Mouse (Mus musculus) liver, postnatal 0 days (tissue): ENCODE results near the gene Tln2. TPM values are rescaled to one million over a fixed set of nuclear protein-coding genes. Genes with fewer than 3 reads are reported as not detected.

Source experiments
- ATAC-seq: fragments of 200-750 bp; cut with Nextera tagmentation; 2 replicates; pipeline ENCODE4 v1.8.0; 2017; ENCODE audit warnings: mild to moderate bottlenecking, moderate library complexity
- DNase-seq: peaks from one replicate; pipeline ENCODE4 v3.0.0-alpha.2; 2016
- H3K27ac ChIP-seq: fragments of 300-500 bp; sonication (generic); 2 replicates; pipeline ENCODE4 v1.5.1; 2014; ENCODE audit warnings: antibody characterized with exemption, moderate library complexity, mild to moderate bottlenecking, low read depth
- H3K27me3 ChIP-seq: fragments of 300-500 bp; sonication (generic); 2 replicates; pipeline ENCODE4 v1.6.1; 2014; ENCODE audit warnings: low read length, control low read depth, mixed read lengths; ENCODE audit not compliant: insufficient read depth
- H3K36me3 ChIP-seq: fragments of 300-500 bp; sonication (generic); replicated peaks from 2 replicates; pipeline ENCODE4 v1.6.1; 2014; ENCODE audit warnings: mild to moderate bottlenecking, control low read depth, low read length, moderate library complexity, mixed read lengths; ENCODE audit not compliant: insufficient read depth
- H3K4me1 ChIP-seq: fragments of 300-500 bp; sonication (generic); 2 replicates; pipeline ENCODE4 v1.6.1; 2014; ENCODE audit warnings: antibody characterized with exemption, mild to moderate bottlenecking, control low read depth; ENCODE audit not compliant: insufficient read depth
- H3K4me2 ChIP-seq: fragments of 300-500 bp; sonication (generic); 2 replicates; pipeline ENCODE4 v1.6.1; 2014; ENCODE audit warnings: low read depth, mild to moderate bottlenecking, low read length, moderate library complexity, mixed read lengths
- H3K4me3 ChIP-seq: fragments of 300-500 bp; sonication (generic); 2 replicates; pipeline ENCODE4 v1.5.1; 2014; ENCODE audit warnings: low read depth, low read length
- H3K9ac ChIP-seq: fragments of 300-500 bp; sonication (generic); replicated peaks from 2 replicates; pipeline ENCODE4 v1.6.1; 2014; ENCODE audit warnings: mild to moderate bottlenecking, moderate library complexity
- H3K9me3 ChIP-seq: fragments of 300-500 bp; sonication (generic); 2 replicates; pipeline ENCODE4 v1.6.1; 2016; ENCODE audit warnings: mild to moderate bottlenecking, control low read depth, low read length, mixed read lengths
- CTCF ChIP-seq: sonication (generic); IDR thresholded peaks from 2 replicates; pipeline ENCODE4 v1.5.1; 2016; ENCODE audit warnings: antibody characterized with exemption, low read depth
- EP300 ChIP-seq: IDR thresholded peaks from 2 replicates; pipeline ENCODE4 v1.6.1; 2016; ENCODE audit warnings: antibody characterized with exemption, low read depth, mild to moderate bottlenecking
- WGBS: fragments of 180-500 bp; shearing (Covaris S2); extraction: QIAGEN DNeasy Blood & Tissue Kit; methylation state at CpG from one replicate; pipeline ENCODE4 v1.1.7; 2014; ENCODE audit not compliant: insufficient replicate concordance; 5-methylcytosine and 5-hydroxymethylcytosine counted together
- polyA plus RNA-seq: library from polyadenylated mRNA; unstranded; fragments of >200 nt; fragmentation: Nextera tagmentation; extraction: Ambion mirVana; gene quantifications from 2 replicates; pipeline ENCODE4 v1.2.1, GENCODE M21; 2015

Tln2 gene
- polyA plus RNA-seq: 2.8 and 3.5 TPM in 2 replicates

DNA sequence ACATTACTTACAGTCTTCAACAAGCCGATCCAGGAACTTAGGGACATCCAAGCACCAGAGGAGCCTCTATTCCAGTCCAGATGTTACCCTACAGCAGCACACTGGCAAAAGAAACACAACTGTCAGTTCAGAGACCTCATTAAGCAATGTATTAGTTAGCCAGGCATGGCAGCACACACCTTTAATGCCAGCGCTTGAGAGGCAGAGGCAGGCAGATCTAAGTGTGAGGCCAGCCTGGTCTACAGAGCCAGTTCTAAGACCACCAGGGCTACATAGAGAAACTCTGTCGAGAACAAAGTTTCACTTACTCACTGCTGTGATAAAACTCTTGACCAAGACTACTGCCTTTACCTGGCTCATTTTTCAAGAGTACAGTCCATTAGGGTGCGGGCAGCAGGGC lies at the start of gene Tln2:
Tln2 (minus strand) TSS at position 101 of the 400 bp plus-strand sequence.
- H3K4me3 ChIP-seq: no peak within 1 kb of the TSS
- no peak within 1 kb of the TSS for H3K4me2 ChIP-seq
- WGBS: 78% methylated on average over 4 of the region's 4 CpGs
- no peaks in the 10 kb centered on the region for H3K4me1 ChIP-seq
- no peaks in the 10 kb centered on the region for H3K36me3 ChIP-seq
- H3K9me3 ChIP-seq: no peaks in the 10 kb centered on the region
- TF ChIP-seq CTCF (no peak), EP300 (no peak)
- H3K27ac ChIP-seq: no peak within 1 kb of the TSS
- H3K9ac ChIP-seq: no peak within 1 kb of the TSS
- no peak for DNase-seq
- no peak for ATAC-seq
- H3K27me3 ChIP-seq: no peaks in the 10 kb centered on the region

GRCm38 (mm10) chr9:67609226-67609625 lies 49.7 kb upstream of the Tln2 start:
- Histone ChIP-seq H3K4me3 (no peak overlapping the region), H3K36me3 (no peaks in the 10 kb centered on the region), H3K9me3 (no peaks in the 10 kb centered on the region), H3K4me1 (no peaks in the 10 kb centered on the region; the same call in 1 of the 2 replicates), H3K27me3 (no peaks in the 10 kb centered on the region), H3K4me2 (no peak overlapping the region), H3K9ac (no peak overlapping the region), H3K27ac (no peak overlapping the region)
- TF ChIP-seq EP300 (no peak), CTCF (no peak)
- no peak for DNase-seq
- WGBS: 72% methylated on average over 1 of the region's 1 CpGs
- ATAC-seq: no peak

DNA sequence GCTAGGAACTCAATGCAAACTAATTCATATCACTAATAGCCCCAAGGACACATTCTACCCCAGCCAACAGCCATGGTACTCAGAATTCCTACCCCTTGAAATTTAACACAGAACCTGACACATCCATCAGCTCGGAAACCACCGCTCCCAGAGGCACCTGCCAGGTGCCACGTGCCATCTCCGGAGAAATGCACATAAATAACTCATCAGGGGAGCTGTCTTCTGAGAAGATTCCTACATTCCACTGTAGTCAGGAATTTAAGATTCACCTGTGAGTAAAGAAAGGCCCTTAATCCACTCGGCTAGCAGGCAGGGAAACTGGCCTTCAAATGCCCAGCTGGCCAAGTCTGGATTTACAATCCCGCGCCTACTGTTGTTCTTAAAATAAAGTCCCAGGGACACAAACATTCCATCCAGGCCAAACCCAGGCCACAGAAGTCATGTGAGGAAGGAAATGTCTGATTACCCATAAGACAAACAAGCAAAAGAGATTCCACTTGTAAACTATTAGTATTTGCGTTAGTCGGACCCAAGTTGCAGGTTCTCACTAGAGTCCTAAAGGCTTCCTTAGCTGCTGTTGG lies 48.4 kb upstream of the Tln2 start:
- ATAC-seq (no peak), DNase-seq (no peak)
- H3K27me3 ChIP-seq: no peaks in the 10 kb centered on the region

DNA sequence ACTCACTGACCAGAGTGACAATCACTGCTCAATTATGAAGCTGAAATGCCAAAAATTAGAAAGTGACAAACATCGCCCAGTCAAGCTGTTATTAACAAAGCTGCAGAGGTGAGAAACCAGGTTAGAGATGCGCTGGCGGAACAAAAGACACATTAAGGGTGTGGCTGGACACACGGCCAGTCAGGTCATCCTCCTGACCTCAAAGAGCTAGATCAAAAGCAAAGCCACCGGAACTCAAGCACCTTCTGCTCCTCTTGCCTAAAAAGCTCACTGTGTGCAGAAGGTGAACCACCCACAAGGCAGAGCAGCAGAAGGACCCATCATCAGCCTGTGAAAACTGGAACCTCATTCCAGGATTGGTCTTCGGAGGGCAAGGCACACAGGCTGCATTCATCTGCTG lies 47.8 kb upstream of the Tln2 start:
- DNase-seq (no peak), ATAC-seq (no peak)
- no peak for TF ChIP-seq EP300
- H3K4me1 ChIP-seq: no peaks in the 10 kb centered on the region; the same call in 1 of the 2 replicates
- no peaks in the 10 kb centered on the region for H3K36me3 ChIP-seq
- no peaks in the 10 kb centered on the region for H3K27me3 ChIP-seq
- H3K9ac ChIP-seq: no peak overlapping the region
- no peaks in the 10 kb centered on the region for H3K9me3 ChIP-seq
- no peak overlapping the region for H3K4me3 ChIP-seq
- H3K4me2 ChIP-seq: no peak overlapping the region
- WGBS: 77% methylated on average over 6 of the region's 6 CpGs
- no peak overlapping the region for H3K27ac ChIP-seq

More for the DNA sequence above, 48.4 kb upstream of the Tln2 start:
- Histone ChIP-seq H3K27ac (no peak overlapping the region), H3K4me3 (no peak overlapping the region), H3K4me1 (no peaks in the 10 kb centered on the region; the same call in 1 of the 2 replicates), H3K9ac (no peak overlapping the region), H3K9me3 (no peaks in the 10 kb centered on the region), H3K4me2 (no peak overlapping the region), H3K36me3 (no peaks in the 10 kb centered on the region)
- TF ChIP-seq CTCF: no peak
- TF ChIP-seq EP300: no peak
- 74% methylated on average over 9 of the region's 9 CpGs for WGBS

DNA sequence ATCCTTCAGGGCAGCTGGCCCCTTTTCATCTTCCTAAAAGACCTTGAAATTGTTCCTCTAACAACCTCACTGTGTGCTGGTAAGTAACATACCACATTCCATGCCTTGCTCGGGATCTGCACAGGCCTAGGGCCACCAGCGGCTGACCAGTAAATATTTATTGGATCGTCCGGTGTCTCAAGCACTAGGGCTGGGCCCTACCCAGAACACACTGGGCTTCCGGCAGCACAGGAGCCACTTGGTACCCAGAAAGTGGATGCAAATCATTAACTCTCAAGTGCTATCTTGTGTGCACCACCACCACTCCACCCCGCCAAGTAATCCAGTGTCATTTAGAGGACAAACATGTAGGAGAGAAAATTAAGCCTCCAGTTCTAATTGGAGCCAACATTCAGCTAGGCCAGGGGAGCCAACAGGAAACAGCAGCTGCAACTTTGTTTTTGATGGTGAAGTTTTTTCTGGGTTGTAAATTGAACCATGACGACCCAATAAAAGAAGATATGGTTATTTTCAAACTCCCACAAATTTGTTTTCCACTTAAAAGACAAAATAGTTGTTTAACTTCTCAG lies 46.4 kb upstream of the Tln2 start:
- ATAC-seq (no peak), DNase-seq (no peak)
- H3K9me3 ChIP-seq: no peaks in the 10 kb centered on the region
- no peaks in the 10 kb centered on the region; the same call in 1 of the 2 replicates for H3K4me1 ChIP-seq
- 48% methylated on average over 7 of the region's 7 CpGs for WGBS
- no peak overlapping the region for H3K4me3 ChIP-seq
- no peak overlapping the region for H3K9ac ChIP-seq
- H3K27ac ChIP-seq: no peak overlapping the region; the same call in 1 of the 2 replicates
- no peak for TF ChIP-seq EP300
- TF ChIP-seq CTCF: no peak
- H3K27me3 ChIP-seq: no peaks in the 10 kb centered on the region
- H3K36me3 ChIP-seq: no peaks in the 10 kb centered on the region
- no peak overlapping the region for H3K4me2 ChIP-seq

DNA sequence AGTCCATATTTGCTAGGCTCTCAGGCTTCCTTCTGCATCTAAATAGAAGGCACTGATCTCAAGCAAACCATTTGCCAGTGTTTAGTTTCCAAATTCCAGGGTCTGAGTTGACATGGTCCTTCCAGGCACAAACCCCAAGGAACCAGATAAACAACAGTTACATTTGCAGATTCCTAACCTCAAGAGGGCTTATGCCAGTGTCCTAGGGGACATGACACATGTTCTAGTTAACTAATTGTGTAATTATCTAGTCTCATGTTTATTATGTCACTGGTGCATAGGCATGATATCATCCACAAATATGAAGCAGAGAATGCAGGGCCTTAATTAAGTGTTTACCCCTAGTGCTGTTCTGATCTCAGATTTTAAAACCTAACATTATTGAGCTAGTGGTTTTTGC lies 45.4 kb upstream of the Tln2 start:
- no peak for ATAC-seq
- no peak overlapping the region for H3K27ac ChIP-seq

More for the DNA sequence above, 45.4 kb upstream of the Tln2 start:
- no peak for DNase-seq
- no peaks in the 10 kb centered on the region; the same call in 1 of the 2 replicates for H3K4me1 ChIP-seq
- no peak overlapping the region for H3K4me2 ChIP-seq
- no peak overlapping the region for H3K4me3 ChIP-seq
- H3K9me3 ChIP-seq: no peaks in the 10 kb centered on the region
- H3K36me3 ChIP-seq: no peaks in the 10 kb centered on the region
- H3K27me3 ChIP-seq: no peaks in the 10 kb centered on the region
- no peak for TF ChIP-seq EP300
- no peak for TF ChIP-seq CTCF
- no peak overlapping the region for H3K9ac ChIP-seq
